Mouse (Mus musculus): Measurements from ENCODE around the gene Nkx2-5. TPM values are rescaled to one million over a fixed set of nuclear protein-coding genes. Genes with fewer than 3 reads are reported as not detected.

Nkx2-5 gene
- 123 and 132 TPM in 2 replicates for polyA plus RNA-seq (2015; fragmentation: Nextera tagmentation; extraction: Ambion mirVana)

- H3K27ac ChIP-seq (ENCODE audit: low read length) = peak within 1 kb of the TSS; percentile 95
- peaks cover 33% of the 10 kb centered on the region for H3K27me3 ChIP-seq (ENCODE audit: control insufficient read depth, insufficient read depth, low read length)
- H3K4me1 ChIP-seq (ENCODE audit: control insufficient read depth, insufficient read depth, low read length) = no peaks in the 10 kb centered on the region; the same call in 1 of the 2 replicates
- no peak for ATAC-seq (replicated peaks; ENCODE audit: extremely low read depth, insufficient read depth, low FRiP score)
- no peaks in the 10 kb centered on the region for H3K9me3 ChIP-seq (replicated peaks; ENCODE audit: control insufficient read depth, low read length)
- H3K4me3 ChIP-seq (ENCODE audit: low read length) = peak within 1 kb of the TSS; percentile 57
- no peaks in the 10 kb centered on the region for H3K36me3 ChIP-seq (ENCODE audit: control insufficient read depth, insufficient read depth)
- H3K4me2 ChIP-seq (ENCODE audit: low read depth, low read length) = peak within 1 kb of the TSS; percentile 77
- 0% methylated on average over 4 of the region's 5 CpGs for WGBS
- H3K9ac ChIP-seq (ENCODE audit: low read length) = peak within 1 kb of the TSS; percentile 89
These were observed at the start of gene Nkx2-5 for GRCm38 (mm10) chr17:26844909-26845148. Gene Nkx2-5 (minus strand): TSS chr17:26845009.

DNA sequence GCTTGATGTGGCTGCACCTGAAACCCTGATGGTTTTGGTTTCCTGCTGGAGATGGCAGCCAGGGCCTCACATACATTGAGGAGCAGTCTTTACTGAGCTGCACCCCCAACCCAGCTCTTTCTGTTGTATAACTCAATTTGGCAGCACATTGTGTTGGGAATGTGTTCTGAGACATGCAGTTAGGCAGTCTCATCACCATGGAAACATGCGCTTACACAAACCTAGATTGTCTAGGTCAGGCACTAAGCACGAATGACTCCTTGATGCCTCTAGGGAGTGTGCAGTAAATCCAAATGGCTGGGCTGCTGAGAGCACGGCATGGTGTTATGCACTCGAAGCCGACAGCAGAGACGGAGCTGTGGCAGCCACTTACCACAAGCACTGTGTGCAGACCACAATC lies 49.5 kb upstream of the Nkx2-5 start:
- WGBS = 67% methylated on average over 6 of the region's 6 CpGs
- peaks cover 27% of the 10 kb centered on the region for H3K4me1 ChIP-seq (ENCODE audit: control insufficient read depth, insufficient read depth, low read length)
- ATAC-seq (replicated peaks; ENCODE audit: extremely low read depth, insufficient read depth, low FRiP score) = no peak

DNA sequence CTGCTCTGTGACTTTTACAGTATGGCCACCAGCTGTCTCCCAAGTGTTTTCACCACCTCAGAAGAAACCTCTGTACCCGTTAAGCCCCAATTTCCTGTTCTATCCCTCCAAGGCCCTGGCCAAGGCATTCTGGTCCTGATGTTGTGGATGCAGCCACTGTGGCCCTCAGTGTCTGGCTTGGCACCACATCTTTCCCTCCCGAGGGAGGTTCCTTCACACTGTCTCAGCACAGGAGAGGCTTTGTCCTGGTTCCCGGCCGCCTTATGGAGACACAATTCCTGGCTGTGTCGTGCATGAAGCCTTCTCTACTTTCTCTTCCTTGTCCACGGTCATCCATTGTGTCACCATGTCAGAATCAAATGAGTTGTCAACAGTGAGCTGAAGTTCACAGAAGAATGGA lies 48.7 kb upstream of the Nkx2-5 start:
- H3K9ac ChIP-seq (ENCODE audit: low read length) = peak overlapping the region; percentile 8; the same call in 1 of the 2 replicates
- peak overlapping the region; percentile 97 for H3K27ac ChIP-seq (ENCODE audit: low read length)
- peak overlapping the region; percentile 58; the same call in 1 of the 2 replicates for H3K4me2 ChIP-seq (ENCODE audit: low read depth, low read length)
- H3K9me3 ChIP-seq (replicated peaks; ENCODE audit: control insufficient read depth, low read length) = no peaks in the 10 kb centered on the region; the same call in 1 of the 2 replicates
- no peaks in the 10 kb centered on the region for H3K36me3 ChIP-seq (ENCODE audit: control insufficient read depth, insufficient read depth)
- ATAC-seq (replicated peaks; ENCODE audit: extremely low read depth, insufficient read depth, low FRiP score) = no peak
- no peaks in the 10 kb centered on the region for H3K27me3 ChIP-seq (ENCODE audit: control insufficient read depth, insufficient read depth, low read length)
- peaks cover 29% of the 10 kb centered on the region for H3K4me1 ChIP-seq (ENCODE audit: control insufficient read depth, insufficient read depth, low read length)
- no peak overlapping the region for H3K4me3 ChIP-seq (ENCODE audit: low read length)
- WGBS = 41% methylated on average over 6 of the region's 6 CpGs

More for the DNA sequence above, 49.5 kb upstream of the Nkx2-5 start:
- Histone ChIP-seq H3K9ac (ENCODE audit: low read length) (no peak overlapping the region), H3K27me3 (ENCODE audit: control insufficient read depth, insufficient read depth, low read length) (no peaks in the 10 kb centered on the region), H3K27ac (ENCODE audit: low read length) (peak overlapping the region; percentile 97), H3K9me3 (replicated peaks; ENCODE audit: control insufficient read depth, low read length) (no peaks in the 10 kb centered on the region; the same call in 1 of the 2 replicates), H3K36me3 (ENCODE audit: control insufficient read depth, insufficient read depth) (no peaks in the 10 kb centered on the region), H3K4me2 (ENCODE audit: low read depth, low read length) (no peak overlapping the region), H3K4me3 (ENCODE audit: low read length) (no peak overlapping the region)

- H3K9ac ChIP-seq (ENCODE audit: low read length) = peak overlapping the region; percentile 21
- no peaks in the 10 kb centered on the region for H3K36me3 ChIP-seq (ENCODE audit: control insufficient read depth, insufficient read depth)
- peaks cover 36% of the 10 kb centered on the region for H3K4me1 ChIP-seq (ENCODE audit: control insufficient read depth, insufficient read depth, low read length)
- peak; percentile 89 for ATAC-seq (replicated peaks; ENCODE audit: extremely low read depth, insufficient read depth, low FRiP score)
- peak overlapping the region; percentile 58 for H3K4me2 ChIP-seq (ENCODE audit: low read depth, low read length)
- no peaks in the 10 kb centered on the region; the same call in 1 of the 2 replicates for H3K9me3 ChIP-seq (replicated peaks; ENCODE audit: control insufficient read depth, low read length)
- 23% methylated on average over 16 of the region's 16 CpGs for WGBS
- peak overlapping the region; percentile 37 for H3K4me3 ChIP-seq (ENCODE audit: low read length)
- no peaks in the 10 kb centered on the region for H3K27me3 ChIP-seq (ENCODE audit: control insufficient read depth, insufficient read depth, low read length)
- H3K27ac ChIP-seq (ENCODE audit: low read length) = peak overlapping the region; percentile 97
These were observed 48.0 kb upstream of the Nkx2-5 start for GRCm38 (mm10) chr17:26892635-26893375.

DNA sequence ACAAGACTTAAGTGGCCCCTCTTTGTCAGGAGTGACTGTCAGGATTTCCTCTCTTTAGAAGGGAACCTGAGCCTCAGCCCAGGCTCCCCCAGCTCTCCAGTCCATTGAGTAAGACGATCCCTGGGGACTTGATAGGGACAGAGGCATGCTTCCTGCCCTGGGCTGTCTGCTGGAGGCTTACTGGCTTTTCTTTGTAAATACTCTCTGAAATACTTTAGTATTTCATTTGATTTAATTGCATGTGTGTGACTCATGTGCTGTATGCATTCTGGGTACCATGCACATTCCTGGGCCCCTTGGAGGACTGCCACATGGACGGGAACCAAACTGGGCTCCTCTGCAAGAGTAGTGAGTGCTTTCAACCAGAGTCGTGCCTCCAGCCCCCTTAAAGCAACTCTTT lies 43.1 kb upstream of the Nkx2-5 start:
- no peak overlapping the region for H3K4me3 ChIP-seq (ENCODE audit: low read length)
- WGBS = 14% methylated on average over 3 of the region's 3 CpGs
- no peaks in the 10 kb centered on the region for H3K9me3 ChIP-seq (replicated peaks; ENCODE audit: control insufficient read depth, low read length)
- ATAC-seq (replicated peaks; ENCODE audit: extremely low read depth, insufficient read depth, low FRiP score) = no peak
- H3K4me2 ChIP-seq (ENCODE audit: low read depth, low read length) = no peak overlapping the region
- H3K9ac ChIP-seq (ENCODE audit: low read length) = peak overlapping the region; percentile 48; the same call in 1 of the 2 replicates
- H3K4me1 ChIP-seq (ENCODE audit: control insufficient read depth, insufficient read depth, low read length) = peaks cover 51% of the 10 kb centered on the region
- H3K36me3 ChIP-seq (ENCODE audit: control insufficient read depth, insufficient read depth) = no peaks in the 10 kb centered on the region
- H3K27me3 ChIP-seq (ENCODE audit: control insufficient read depth, insufficient read depth, low read length) = no peaks in the 10 kb centered on the region
- H3K27ac ChIP-seq (ENCODE audit: low read length) = peak overlapping the region; percentile 81

- WGBS = 9% methylated on average over 30 of the region's 30 CpGs
- Histone ChIP-seq H3K4me2 (ENCODE audit: low read depth, low read length) (peak overlapping the region; percentile 81), H3K9ac (ENCODE audit: low read length) (peak overlapping the region; percentile 67), H3K27me3 (ENCODE audit: control insufficient read depth, insufficient read depth, low read length) (no peaks in the 10 kb centered on the region), H3K27ac (ENCODE audit: low read length) (peak overlapping the region; percentile 94), H3K9me3 (replicated peaks; ENCODE audit: control insufficient read depth, low read length) (peaks cover under 1% of the 10 kb centered on the region; the same call in 1 of the 2 replicates), H3K4me1 (ENCODE audit: control insufficient read depth, insufficient read depth, low read length) (peaks cover 40% of the 10 kb centered on the region), H3K4me3 (ENCODE audit: low read length) (peak overlapping the region; percentile 57), H3K36me3 (ENCODE audit: control insufficient read depth, insufficient read depth) (no peaks in the 10 kb centered on the region)
- ATAC-seq (replicated peaks; ENCODE audit: extremely low read depth, insufficient read depth, low FRiP score) = peak; percentile 78
These were observed 41.4 kb upstream of the Nkx2-5 start for GRCm38 (mm10) chr17:26886047-26886749.

GRCm38 (mm10) chr17:26884995-26885926 lies 40.5 kb upstream of the Nkx2-5 start:
- peak overlapping the region; percentile 57 for H3K4me3 ChIP-seq (ENCODE audit: low read length)
- H3K4me1 ChIP-seq (ENCODE audit: control insufficient read depth, insufficient read depth, low read length) = peaks cover 40% of the 10 kb centered on the region
- peak overlapping the region; percentile 62 for H3K9ac ChIP-seq (ENCODE audit: low read length)
- peak; percentile 83 for ATAC-seq (replicated peaks; ENCODE audit: extremely low read depth, insufficient read depth, low FRiP score)
- no peaks in the 10 kb centered on the region for H3K27me3 ChIP-seq (ENCODE audit: control insufficient read depth, insufficient read depth, low read length)
- H3K9me3 ChIP-seq (replicated peaks; ENCODE audit: control insufficient read depth, low read length) = peaks cover 9% of the 10 kb centered on the region
- peak overlapping the region; percentile 94 for H3K27ac ChIP-seq (ENCODE audit: low read length)
- peak overlapping the region; percentile 81 for H3K4me2 ChIP-seq (ENCODE audit: low read depth, low read length)
- 13% methylated on average over 25 of the region's 25 CpGs for WGBS
- H3K36me3 ChIP-seq (ENCODE audit: control insufficient read depth, insufficient read depth) = peaks cover 4% of the 10 kb centered on the region; the same call in 1 of the 2 replicates

DNA sequence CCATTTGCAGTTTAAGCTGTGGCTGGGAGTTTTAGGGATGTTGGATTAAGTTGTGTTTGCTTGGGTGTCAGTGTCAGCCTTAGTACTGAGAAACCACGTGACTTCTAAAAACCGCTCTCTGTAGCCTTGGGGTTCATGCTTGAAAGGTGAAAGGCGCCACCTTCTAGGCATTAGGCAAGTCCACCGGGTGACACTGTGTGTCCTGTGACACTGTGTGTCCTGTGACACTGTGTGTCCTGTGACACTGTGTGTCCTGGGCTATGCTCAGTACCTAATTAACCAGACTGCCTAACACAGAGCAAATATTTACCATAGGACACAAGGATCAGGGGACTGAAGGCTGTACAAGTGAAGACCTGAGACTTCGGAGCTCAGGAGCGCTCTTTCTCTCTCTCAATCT lies 38.8 kb upstream of the Nkx2-5 start:
- Histone ChIP-seq H3K4me3 (ENCODE audit: low read length) (no peak overlapping the region), H3K4me2 (ENCODE audit: low read depth, low read length) (peak overlapping the region; percentile 81; the same call in 1 of the 2 replicates), H3K36me3 (ENCODE audit: control insufficient read depth, insufficient read depth) (peaks cover 4% of the 10 kb centered on the region; the same call in 1 of the 2 replicates), H3K9me3 (replicated peaks; ENCODE audit: control insufficient read depth, low read length) (peaks cover 12% of the 10 kb centered on the region), H3K4me1 (ENCODE audit: control insufficient read depth, insufficient read depth, low read length) (peaks cover 43% of the 10 kb centered on the region), H3K27ac (ENCODE audit: low read length) (peak overlapping the region; percentile 94; the same call in 1 of the 2 replicates), H3K27me3 (ENCODE audit: control insufficient read depth, insufficient read depth, low read length) (no peaks in the 10 kb centered on the region), H3K9ac (ENCODE audit: low read length) (peak overlapping the region; percentile 62)
- ATAC-seq (replicated peaks; ENCODE audit: extremely low read depth, insufficient read depth, low FRiP score) = no peak
- WGBS = 77% methylated on average over 6 of the region's 6 CpGs

All from heart, embryonic 16.5 days (tissue).